Mouse (Mus musculus) bone marrow macrophage, adult 2 months (primary cell): ENCODE data around the gene Prep.
"Not testable (repeated sequence)": the region's sequence is repeated elsewhere in the genome, so short reads cannot be mapped to it uniquely, and the experiment has no call there.

ENCODE experiments used
- CTCF ChIP-seq: IDR thresholded peaks from 2 replicates; pipeline ENCODE4 v1.5.1; 2012; ENCODE audit warnings: low read depth, mild to moderate bottlenecking, low read length, moderate library complexity
- POLR2A ChIP-seq: IDR thresholded peaks from 2 replicates; pipeline ENCODE4 v1.6.1; 2012; ENCODE audit warnings: mild to moderate bottlenecking, low read depth, low read length, borderline replicate concordance

GRCm38 (mm10) chr10:45084002-45084401 lies 17.0 kb downstream of the Prep start:
- not testable (repeated sequence) for TF ChIP-seq POLR2A, CTCF
